Mouse (Mus musculus) midbrain, postnatal 0 days (tissue): ENCODE data around the gene Ankrd2. TPM values are rescaled to one million over a fixed set of nuclear protein-coding genes. Genes with fewer than 3 reads are reported as not detected.

Experiments
- ATAC-seq: fragments of 200-750 bp; cut with Nextera tagmentation; 2 replicates; pipeline ENCODE4 v1.8.0; 2017; ENCODE audit warnings: moderate number of reproducible peaks, mild to moderate bottlenecking, moderate TSS enrichment, moderate library complexity; ENCODE audit not compliant: low FRiP score
- DNase-seq: peaks from one replicate; pipeline ENCODE4 v3.0.0-alpha.2; 2015; ENCODE audit warnings: low spot score
- H3K27ac ChIP-seq: fragments of 300-500 bp; sonication (generic); 2 replicates; pipeline ENCODE4 v1.5.1; 2014; ENCODE audit warnings: low read depth, mild to moderate bottlenecking, low read length, mixed read lengths
- H3K27me3 ChIP-seq: fragments of 300-500 bp; sonication (generic); 2 replicates; pipeline ENCODE4 v1.6.1; 2014; ENCODE audit warnings: low read length, control low read depth, mixed read lengths; ENCODE audit not compliant: insufficient read depth
- H3K36me3 ChIP-seq: fragments of 300-500 bp; sonication (generic); 2 replicates; pipeline ENCODE4 v1.6.1; 2014; ENCODE audit warnings: low read length, control low read depth, mixed read lengths; ENCODE audit not compliant: insufficient read depth
- H3K4me1 ChIP-seq: fragments of 300-500 bp; sonication (generic); 2 replicates; pipeline ENCODE4 v1.6.1; 2014; ENCODE audit warnings: mild to moderate bottlenecking, control low read depth, antibody characterized with exemption, low read length, mixed read lengths; ENCODE audit not compliant: insufficient read depth
- H3K4me2 ChIP-seq: fragments of 300-500 bp; sonication (generic); 2 replicates; pipeline ENCODE4 v1.6.1; 2014; ENCODE audit warnings: low read depth, mild to moderate bottlenecking, low read length, mixed read lengths; ENCODE audit not compliant: poor library complexity, severe bottlenecking
- H3K4me3 ChIP-seq: fragments of 300-500 bp; sonication (generic); 2 replicates; pipeline ENCODE4 v1.5.1; 2014; ENCODE audit warnings: low read depth, mild to moderate bottlenecking, low read length, moderate library complexity
- H3K9ac ChIP-seq: fragments of 300-500 bp; sonication (generic); replicated peaks from 2 replicates; pipeline ENCODE4 v1.6.1; 2014; ENCODE audit warnings: mild to moderate bottlenecking, low read length, moderate library complexity, mixed read lengths; ENCODE audit not compliant: poor library complexity, severe bottlenecking
- H3K9me3 ChIP-seq: fragments of 300-500 bp; sonication (generic); 2 replicates; pipeline ENCODE4 v1.6.1; 2016; ENCODE audit warnings: low read length, control low read depth
- CTCF ChIP-seq: IDR thresholded peaks from 2 replicates; pipeline ENCODE4 v1.5.1; 2016; ENCODE audit warnings: antibody characterized with exemption, mild to moderate bottlenecking
- WGBS: fragments of 180-500 bp; shearing (Covaris S2); extraction: QIAGEN DNeasy Blood & Tissue Kit; methylation state at CpG from one replicate; pipeline ENCODE4 v1.1.7; 2014; 5-methylcytosine and 5-hydroxymethylcytosine counted together
- polyA plus RNA-seq: library from polyadenylated mRNA; unstranded; fragments of >200 nt; fragmentation: Nextera tagmentation; extraction: Ambion mirVana; gene quantifications from 2 replicates; pipeline ENCODE4 v1.2.1, GENCODE M21; 2015
- total RNA-seq: library from RNA; depleted of rRNA; stranded (reverse); fragments of >200 nt; gene quantifications from 2 replicates; pipeline ENCODE4 v1.2.3, GENCODE M21; 2014

Gene Ankrd2
- total and polyA plus RNA-seq, 2 experiments from 2014 or later: 0.71 to 2.4 TPM

DNA sequence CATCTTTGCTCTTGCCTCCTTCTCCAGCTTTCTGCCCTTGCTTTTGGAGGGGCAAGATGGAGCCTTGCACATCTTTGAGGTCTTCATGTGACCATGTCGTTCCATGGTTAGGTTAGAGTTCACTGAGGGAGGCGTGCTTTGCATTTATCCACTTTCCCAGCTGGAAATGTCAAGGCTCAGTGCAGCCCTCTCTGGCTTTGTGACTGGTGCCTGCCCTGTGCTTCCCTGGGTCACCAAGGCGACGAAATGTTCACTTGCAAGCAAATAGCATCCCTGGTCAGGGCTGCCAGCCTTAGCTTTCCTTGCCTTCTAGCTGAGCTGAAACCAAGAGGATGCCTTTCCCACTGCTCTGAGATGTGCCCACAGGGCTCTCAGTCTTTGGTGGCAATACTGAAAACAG lies 25.4 kb upstream of the Ankrd2 start:
- WGBS: 47% methylated on average over 4 of the region's 4 CpGs

GRCm38 (mm10) chr19:42011123-42011522 lies 24.7 kb upstream of the Ankrd2 start:
- H3K9me3 ChIP-seq: no peaks in the 10 kb centered on the region
- H3K27me3 ChIP-seq: no peaks in the 10 kb centered on the region
- no peaks in the 10 kb centered on the region for H3K4me1 ChIP-seq
- no peak for DNase-seq
- no peak overlapping the region for H3K4me2 ChIP-seq
- WGBS: 88% methylated on average over 7 of the region's 7 CpGs
- no peak overlapping the region for H3K4me3 ChIP-seq
- H3K27ac ChIP-seq: no peak overlapping the region
- H3K36me3 ChIP-seq: no peaks in the 10 kb centered on the region
- TF ChIP-seq CTCF: no peak
- no peak overlapping the region for H3K9ac ChIP-seq
- ATAC-seq: no peak

More for the DNA sequence above, 25.4 kb upstream of the Ankrd2 start:
- Histone ChIP-seq H3K9me3 (no peaks in the 10 kb centered on the region), H3K36me3 (no peaks in the 10 kb centered on the region), H3K4me2 (no peak overlapping the region), H3K27me3 (no peaks in the 10 kb centered on the region), H3K9ac (no peak overlapping the region), H3K4me3 (no peak overlapping the region), H3K27ac (no peak overlapping the region), H3K4me1 (no peaks in the 10 kb centered on the region)
- no peak for ATAC-seq
- no peak for DNase-seq
- no peak for TF ChIP-seq CTCF

DNA sequence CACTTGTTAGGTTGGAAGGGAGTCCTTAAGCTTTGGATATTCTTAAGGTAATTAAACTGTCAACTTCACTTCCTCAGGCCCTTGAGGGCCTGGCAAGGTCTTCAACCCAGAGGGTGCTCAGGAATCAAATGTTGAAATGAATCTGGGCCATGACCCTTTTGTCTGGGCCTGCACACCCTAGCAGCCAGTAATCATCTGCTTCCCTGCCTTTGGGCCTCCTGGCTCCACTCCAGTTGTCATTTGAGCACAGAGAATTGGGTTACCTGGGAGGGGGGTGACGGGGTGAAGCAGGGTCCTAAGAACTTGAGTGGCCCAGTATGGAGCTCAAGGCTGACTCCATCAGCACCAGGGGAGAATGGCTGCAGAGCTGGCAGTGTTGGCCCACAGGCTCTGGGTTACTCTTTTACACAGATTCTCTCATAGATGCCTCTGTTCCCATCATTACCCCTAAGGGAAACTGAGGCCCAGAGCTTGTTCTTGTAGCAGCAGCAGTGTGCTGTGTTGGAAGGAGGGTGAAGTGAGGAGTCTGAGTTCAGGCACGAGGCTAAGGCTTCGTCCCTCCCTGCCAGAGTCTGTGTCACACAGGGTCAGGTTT lies 21.5 kb upstream of the Ankrd2 start:
- no peak overlapping the region for H3K9ac ChIP-seq
- TF ChIP-seq CTCF: no peak
- H3K27ac ChIP-seq: no peak overlapping the region
- no peaks in the 10 kb centered on the region for H3K36me3 ChIP-seq
- H3K27me3 ChIP-seq: no peaks in the 10 kb centered on the region
- WGBS: 87% methylated on average over 3 of the region's 3 CpGs
- no peak overlapping the region for H3K4me3 ChIP-seq
- ATAC-seq (no peak), DNase-seq (no peak)
- no peak overlapping the region for H3K4me2 ChIP-seq
- no peaks in the 10 kb centered on the region for H3K9me3 ChIP-seq
- H3K4me1 ChIP-seq: no peaks in the 10 kb centered on the region

DNA sequence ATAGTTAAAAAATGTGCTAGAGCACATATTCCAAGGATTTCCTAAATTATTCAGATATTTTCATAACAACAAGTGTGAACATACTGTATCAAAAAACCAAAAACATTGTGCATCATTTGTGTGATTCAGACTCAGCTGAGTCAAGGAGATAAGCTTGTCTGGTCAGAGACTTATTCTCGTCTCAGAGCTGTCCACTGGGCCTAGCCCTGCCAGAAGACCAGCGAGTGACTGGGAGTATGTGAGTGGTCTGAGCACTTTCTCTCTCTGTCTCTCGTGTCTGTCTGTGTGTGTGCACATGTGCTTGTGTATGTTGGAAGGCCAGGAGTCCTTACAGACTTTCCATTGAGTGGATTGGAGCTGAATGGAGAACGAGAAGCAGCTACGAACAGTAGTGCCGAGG lies 20.8 kb upstream of the Ankrd2 start:
- WGBS: 80% methylated on average over 6 of the region's 6 CpGs

DNA sequence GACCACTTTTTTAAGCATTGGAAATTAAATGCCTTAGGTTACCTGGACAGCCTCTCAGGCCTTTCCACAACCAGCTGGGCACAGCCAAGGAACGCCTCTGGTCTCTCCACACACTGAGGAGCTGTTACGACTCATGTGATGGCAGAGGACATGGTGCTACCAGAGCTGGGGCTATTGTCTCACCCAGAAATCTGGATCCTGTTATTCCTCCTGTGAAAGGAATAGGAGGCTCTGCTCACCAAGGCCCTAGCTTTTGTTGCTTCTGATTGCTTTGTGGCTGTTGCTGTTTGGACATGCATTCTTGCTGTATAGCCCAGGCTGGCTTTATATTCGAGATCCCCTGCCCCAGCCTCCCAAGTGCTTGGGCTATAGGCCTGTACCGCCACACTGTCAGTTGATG lies 19.5 kb upstream of the Ankrd2 start:
- Histone ChIP-seq H3K4me3 (no peak overlapping the region), H3K36me3 (no peaks in the 10 kb centered on the region), H3K4me2 (no peak overlapping the region), H3K4me1 (no peaks in the 10 kb centered on the region), H3K9me3 (no peaks in the 10 kb centered on the region), H3K9ac (no peak overlapping the region), H3K27ac (no peak overlapping the region), H3K27me3 (no peaks in the 10 kb centered on the region)
- 66% methylated on average over 4 of the region's 4 CpGs for WGBS
- ATAC-seq (no peak), DNase-seq (no peak)
- no peak for TF ChIP-seq CTCF

More for the DNA sequence above, 20.8 kb upstream of the Ankrd2 start:
- Histone ChIP-seq H3K27ac (no peak overlapping the region), H3K4me1 (no peaks in the 10 kb centered on the region), H3K9me3 (no peaks in the 10 kb centered on the region), H3K4me3 (no peak overlapping the region), H3K27me3 (no peaks in the 10 kb centered on the region), H3K4me2 (no peak overlapping the region), H3K36me3 (no peaks in the 10 kb centered on the region), H3K9ac (no peak overlapping the region)
- ATAC-seq (no peak), DNase-seq (no peak)
- TF ChIP-seq CTCF: no peak

GRCm38 (mm10) chr19:42016840-42017239 lies 19.0 kb upstream of the Ankrd2 start:
- H3K4me2 ChIP-seq: no peak overlapping the region
- H3K36me3 ChIP-seq: no peaks in the 10 kb centered on the region
- no peaks in the 10 kb centered on the region for H3K27me3 ChIP-seq
- DNase-seq: no peak
- 51% methylated on average over 5 of the region's 5 CpGs for WGBS
- H3K4me3 ChIP-seq: no peak overlapping the region
- H3K27ac ChIP-seq: no peak overlapping the region
- TF ChIP-seq CTCF: no peak
- H3K9ac ChIP-seq: no peak overlapping the region
- no peak for ATAC-seq
- no peaks in the 10 kb centered on the region for H3K9me3 ChIP-seq
- no peaks in the 10 kb centered on the region for H3K4me1 ChIP-seq
